Mouse (Mus musculus) layer of hippocampus, postnatal 25 days (tissue): ENCODE measurements around the gene Il18rap. TPM values are rescaled to one million over a fixed set of nuclear protein-coding genes. Genes with fewer than 3 reads are reported as not detected.

ENCODE experiments used
- DNase-seq, 2 experiments: peaks; one replicate each; pipeline ENCODE4 v3.0.0; 2022; ENCODE audit warnings: mixed read lengths in 2 of 2, low spot score in 1 of 2; ENCODE audit errors: extremely low spot score in 1 of 2
- total RNA-seq, 2 experiments: library from RNA; stranded (reverse); gene quantifications; 2 replicates each; pipeline ENCODE4 v1.2.3; 2021

Il18rap gene
- total RNA-seq, result under 1 TPM in 1 of 2 experiments, not detected in 1; 0.05 TPM

DNA sequence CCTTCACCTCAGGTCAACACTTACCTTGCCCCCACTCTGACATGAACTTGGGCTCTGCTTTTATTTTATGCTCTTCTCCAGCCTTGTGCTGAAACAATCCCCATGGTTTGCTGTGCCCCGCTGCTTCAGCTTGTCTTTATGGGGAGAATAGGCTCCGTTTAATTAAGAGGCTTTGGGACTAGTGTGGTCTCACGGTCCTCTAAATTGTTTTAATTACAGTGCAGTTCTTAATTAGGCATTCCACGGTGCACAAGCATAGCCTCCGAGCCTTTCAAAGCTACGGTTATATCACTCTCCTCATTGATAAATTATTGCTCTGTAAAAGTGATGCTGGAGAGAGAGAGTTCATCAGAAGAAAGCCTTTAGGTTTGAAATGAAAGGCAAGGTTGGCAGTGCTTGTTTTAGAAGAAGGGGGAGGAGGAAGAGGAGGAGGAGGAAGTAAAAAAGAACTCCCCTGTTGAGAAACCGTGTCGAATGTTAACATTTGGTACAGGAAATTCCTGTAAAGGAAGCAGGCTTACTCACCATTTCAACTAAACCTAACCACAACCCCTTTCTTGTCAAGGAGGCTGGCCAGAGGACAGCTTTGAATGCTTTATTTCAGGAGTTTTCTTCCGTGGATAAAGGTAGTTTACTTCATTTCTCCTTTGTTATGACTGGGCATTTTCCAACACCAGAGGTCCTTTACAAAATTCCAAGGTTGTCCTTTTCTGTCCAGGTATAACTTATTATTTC lies at the start of gene Il18rap:
TSS of gene Il18rap (plus strand) at position 512 of the 735 bp plus-strand sequence.
- no peak for DNase-seq

DNA sequence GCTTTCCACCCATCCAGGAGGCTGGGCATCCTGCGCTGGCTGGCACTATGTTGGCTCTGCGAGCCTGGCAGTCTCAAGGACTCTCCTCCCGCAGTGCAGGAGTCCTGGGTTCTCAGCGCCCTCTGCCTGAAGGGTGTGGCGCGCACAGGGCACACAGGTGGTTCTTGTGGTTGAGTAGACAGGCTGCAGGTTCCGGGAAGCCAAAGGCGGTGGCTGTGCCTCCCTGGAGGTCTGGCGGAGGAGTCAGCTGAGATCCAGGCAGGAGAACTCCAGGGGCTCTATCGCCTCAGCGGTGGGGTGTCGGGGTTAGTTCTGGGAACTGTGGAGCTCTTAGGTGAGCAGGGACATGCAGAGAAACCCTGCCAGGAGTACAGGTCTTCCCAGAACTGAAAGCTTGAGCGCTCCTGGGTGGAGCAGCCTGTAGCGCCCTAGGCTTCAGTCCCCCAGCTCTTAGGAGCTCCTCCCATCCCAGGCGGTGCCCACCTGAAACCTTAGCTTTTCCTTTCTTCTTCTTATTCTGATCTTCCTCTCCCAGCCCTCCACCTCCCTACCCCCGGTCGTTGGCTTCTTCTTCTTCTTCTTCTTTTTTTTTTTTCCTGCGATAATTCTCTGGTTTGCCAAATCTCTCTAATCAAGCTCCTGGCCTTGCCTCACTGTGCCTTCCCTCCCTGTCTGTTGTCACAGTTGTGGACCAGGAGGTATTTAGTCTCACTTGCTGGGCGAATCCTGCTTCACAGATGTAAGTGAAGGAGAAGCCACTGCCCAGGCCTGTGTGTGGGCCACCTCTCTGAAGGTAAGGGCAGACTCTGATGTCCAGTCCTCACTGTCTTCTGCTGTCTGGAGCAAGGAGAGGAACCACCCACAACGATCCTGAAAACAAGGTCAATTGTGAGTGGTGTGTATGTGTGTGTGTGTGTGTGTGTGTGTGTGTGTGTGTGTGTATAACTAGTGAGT lies 49.4 kb upstream of the Il18rap start, which contains the start of gene Il18r1:
TSS of gene Il18r1 (plus strand) at position 76 of the 954 bp plus-strand sequence.
- DNase-seq, result no peak

DNA sequence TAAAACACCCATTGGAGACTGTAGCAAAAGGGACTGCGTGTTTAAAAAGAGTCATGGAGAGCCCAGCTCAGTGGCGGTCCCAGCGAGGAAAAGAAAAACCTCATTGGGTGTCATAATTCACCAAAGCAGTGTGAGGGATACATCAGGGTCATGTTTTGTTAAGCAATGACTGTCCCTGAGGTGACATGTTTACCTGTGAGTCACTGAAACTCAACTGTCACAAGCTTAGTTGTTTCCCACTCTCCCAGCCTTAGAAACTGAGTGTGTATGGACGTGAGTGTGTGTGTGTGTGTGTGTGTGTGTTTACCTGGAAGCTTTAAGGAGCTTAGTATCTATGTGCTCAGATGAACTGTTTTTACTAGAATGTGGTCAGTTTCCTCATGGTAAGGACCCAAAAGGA lies 47.9 kb upstream of the Il18rap start:
- DNase-seq, result no peak

DNA sequence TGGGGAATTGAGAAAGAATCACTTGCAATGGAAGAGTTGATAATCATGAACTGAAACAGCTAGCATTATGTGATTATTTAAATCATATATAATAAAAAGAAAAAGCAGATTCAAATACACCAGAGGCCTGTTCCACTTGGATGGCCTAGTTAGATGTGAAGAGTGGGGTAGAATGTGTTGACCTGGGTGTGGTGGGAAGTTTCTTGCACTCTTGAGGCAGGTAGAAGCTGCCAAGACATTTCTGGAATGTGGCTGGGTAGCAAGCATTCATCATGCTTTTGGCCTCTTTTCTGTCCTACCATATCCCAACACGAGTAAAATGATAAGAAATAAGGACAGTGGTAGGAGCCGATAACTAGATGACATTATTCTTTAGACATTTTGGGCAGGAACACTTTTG lies 46.4 kb upstream of the Il18rap start:
- no peak for DNase-seq

DNA sequence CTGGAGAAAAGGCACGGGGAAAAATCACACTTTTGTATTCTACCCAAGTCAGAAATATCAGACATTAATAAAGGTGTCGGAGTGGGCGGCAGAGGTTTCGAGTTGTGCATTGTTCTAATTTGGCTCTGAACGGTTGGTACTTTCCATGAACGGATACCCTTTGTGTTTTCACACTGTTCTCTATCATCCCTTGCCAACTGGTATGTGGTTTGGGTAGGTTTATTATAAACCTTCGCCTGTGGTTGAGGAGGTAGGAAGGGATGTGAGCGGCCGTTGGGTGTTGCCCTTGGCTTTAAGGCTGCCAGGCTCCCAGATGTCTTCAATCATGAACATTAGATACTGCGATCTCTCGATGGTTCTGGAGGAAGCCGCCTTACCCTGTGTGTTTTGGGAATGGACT lies 45.3 kb upstream of the Il18rap start:
- DNase-seq, result no peak

DNA sequence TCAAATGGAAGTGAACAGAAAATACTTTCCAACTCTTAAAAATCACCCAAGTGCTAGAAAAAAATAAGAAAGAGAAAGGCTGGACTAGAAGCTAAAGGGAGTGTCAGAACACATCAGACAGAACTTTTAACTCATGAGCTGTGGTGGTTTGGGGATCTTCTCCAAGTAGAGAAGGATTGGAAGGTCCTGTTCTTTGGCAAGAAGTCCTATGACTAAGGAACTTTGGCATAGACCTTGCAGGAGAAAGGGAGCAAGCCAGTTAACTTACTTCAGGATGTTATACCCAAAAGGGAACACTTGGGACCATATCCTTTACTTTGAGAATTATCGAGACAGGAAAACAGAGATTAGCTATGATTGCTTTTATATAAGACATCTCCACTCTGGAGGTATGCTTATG lies 42.8 kb upstream of the Il18rap start:
- DNase-seq, result no peak

DNA sequence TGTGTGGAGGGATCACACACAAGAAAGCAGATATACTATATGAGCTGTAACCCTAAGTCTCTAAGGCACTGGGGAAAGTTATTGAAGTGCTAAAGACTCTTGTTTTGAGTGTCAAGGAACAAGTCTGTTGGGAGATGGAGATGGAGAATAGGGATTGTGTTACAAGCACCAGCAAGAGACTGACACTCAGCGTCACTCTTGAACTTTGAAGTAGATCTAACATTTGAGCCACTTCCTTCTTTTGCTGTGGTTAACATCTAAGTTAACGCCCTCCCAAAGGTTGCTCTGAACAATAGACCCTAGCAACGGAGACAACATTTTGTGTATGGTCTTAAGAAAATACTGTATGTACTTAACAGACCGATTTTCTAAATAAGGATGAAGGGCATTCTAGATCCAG lies 41.5 kb upstream of the Il18rap start:
- DNase-seq, result no peak

DNA sequence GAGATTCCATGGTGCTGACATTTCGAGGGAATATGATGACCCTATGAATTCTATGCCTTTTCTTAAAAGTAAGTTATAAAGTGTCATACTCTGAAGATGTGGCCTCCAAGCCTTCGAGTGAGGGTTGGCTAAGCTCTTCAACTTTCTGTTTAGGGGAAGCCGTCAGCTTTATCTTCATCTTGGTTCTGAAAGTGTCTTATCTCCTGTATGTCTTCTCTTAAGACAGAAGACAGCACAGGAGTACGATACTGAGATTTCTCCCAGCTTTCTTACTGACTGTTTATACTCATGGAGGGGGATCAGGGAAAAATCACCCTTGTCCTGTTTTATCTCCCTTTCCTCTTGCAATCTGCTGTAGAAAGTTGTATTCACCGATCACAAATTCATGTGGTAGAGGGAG lies 40.8 kb upstream of the Il18rap start:
- DNase-seq, result no peak

DNA sequence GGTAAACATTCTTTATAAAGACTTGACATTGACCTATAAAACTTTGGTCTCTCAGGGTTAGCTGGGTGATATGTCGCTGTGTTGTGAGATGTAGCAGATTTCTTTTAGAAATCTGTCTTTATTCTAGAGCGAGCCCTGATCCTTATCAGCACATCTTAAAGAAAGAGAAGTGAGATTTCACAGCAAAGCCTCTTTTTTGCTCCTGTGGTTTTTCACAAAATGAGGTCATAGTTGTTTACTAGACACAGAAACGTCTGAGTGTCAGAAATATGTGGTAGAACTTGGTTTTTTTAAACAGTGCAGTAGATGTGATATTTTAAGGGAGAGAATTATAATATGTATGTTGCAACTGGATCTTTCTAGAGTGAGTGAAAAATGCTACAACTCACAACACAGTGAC lies 39.5 kb upstream of the Il18rap start:
- DNase-seq, result no peak

DNA sequence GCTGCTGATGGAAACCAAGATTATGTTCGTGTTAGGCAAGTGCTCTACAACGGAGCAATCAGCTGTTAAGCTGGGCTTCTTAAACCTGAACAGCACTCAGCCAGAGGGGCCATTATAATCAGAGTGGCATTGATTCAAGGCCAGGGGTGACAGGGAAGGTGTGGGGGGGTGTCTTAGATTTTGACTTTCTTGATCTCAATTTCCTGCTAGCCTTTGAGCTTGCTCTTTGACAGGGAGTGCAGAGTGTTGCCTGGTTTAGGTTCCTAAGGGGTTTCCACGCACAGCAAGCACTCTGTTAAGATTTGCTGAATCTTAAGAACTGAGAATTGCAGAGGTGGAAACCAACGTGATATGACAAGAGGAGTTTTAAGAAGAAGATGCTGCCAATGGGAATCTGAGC lies 38.4 kb upstream of the Il18rap start:
- no peak for DNase-seq

DNA sequence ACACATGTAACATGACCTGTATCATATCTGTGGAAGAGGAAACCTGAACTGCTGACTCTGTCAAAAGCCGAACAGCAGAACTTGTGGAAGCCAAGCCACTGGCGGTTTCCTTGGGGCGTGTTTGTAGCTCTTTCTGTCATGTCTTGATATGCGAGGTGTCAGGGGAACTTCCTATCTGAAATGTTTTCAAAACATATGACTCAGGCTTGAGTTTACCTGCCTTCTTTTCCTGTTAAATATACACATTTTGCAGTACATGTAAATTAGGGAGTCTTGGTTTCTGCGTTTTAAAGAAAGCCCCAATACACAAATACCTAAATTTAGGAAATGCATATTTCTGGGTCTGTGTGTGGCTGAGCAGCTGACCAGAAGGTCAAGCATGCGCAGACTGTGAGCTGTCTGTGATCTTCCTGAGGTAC lies 35.6 kb upstream of the Il18rap start:
- DNase-seq, result no peak

DNA sequence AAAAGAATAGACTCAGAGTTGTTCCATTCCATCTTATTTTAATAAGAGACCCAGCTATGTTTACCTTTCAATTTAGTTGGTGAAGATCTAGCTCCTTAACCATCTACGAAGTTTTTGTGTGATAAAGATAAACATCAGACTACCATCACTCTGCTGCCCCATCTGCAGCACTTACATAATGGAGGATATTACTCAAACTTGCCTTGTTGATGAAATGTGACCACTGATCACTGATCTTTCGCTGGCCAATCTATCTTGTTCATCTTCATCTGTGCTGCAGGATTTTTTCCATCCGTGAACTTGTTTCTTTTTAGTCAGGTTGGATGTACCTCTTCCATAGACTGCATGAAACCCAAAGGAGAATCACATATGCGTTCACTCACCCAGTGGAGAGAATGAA lies 20.6 kb upstream of the Il18rap start:
- no peak for DNase-seq

DNA sequence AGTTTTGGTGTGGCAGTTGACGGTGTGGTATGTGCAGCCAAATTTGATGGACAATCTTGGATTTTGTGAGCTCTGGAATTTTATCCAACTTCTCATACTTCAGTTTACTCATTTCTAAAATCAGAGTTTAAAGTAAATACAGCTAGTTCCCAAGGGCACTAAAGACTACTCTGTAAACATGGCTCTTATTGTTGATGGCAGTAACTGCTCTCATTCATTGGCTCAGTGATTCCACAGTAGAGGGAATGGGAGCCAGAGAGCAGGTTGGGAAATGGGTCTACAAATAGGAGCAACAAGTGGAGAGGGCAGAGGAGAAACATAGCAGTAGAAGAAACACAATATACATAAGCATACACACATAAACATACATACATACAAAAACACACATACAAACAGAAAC lies 15.5 kb upstream of the Il18rap start:
- no peak for DNase-seq

DNA sequence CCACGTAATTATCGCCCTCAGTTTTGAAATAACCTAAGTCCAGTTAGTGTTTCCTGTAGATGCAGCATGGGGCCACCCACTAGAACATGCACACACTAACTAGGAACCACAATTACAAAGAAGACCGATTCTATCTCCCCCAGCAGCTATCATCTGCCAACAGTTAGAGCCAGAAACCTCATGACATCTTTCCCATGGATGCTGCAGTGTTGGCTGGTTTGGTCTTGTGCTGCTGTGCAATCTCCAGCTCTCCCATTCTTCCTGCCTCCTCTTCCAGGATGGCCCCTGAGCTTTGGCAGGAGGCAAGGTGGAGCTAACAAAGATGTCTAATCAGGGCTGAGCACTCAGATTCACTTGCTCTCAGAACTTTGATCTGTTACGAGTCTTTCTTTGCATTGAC lies 14.0 kb upstream of the Il18rap start:
- DNase-seq, result no peak

DNA sequence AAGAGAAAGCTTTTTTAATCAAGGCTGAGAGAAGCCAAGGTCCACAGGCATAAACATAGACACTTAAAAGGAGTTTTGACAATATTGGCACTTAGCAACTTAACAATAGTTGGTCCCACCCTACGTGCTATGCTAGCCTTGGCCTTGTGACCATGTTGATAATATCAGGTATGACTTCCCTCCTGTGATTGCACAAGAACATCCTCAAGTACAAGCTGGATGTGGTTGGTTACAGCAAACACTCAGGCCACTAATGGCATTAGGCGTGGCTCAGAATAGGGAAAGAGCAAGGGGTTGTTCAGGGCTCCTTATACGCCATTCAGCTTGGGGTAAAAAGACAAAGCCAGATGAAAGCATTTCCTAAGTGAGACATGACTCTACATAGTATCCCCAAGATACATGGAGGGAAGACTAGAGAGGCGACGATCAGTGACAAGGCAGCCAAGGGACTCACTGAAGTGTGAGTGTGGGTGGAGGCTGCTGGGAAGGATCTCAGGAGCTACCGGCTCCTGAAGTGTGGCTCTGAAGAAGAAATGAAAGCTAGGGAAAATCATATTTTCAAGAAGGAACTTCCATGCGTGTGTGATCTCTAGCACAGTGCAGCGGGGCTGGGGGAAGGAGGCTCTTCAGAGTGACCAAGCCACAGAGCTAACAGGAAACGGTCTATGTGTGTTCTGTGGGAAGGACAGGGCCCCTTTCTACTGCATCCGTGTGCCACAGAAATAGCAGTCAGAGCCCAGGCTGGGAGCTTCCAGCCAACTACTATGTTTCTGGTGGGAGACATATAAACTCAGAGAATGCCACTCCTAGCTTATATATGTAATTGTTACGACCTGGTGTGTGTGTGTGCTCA lies 13.4 kb upstream of the Il18rap start:
- no peak for DNase-seq

DNA sequence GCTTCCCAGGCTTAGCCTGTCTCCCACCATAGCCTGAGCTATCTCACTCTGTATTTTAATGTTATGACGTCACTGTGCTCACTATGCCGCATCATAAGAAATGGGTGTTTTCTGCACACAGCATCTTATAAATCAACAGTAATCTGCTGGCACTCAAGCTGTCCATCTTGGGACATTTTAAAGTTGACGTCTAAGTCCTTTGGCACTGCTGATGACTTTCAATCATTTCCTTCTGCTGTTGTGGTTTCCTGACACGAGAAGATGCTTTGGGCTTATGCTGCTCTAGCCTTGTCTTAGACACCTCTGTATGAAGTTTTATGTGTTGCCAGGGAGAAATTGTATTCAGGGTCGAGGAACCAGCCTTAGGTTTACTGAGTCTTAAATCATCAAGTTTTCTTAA lies 10.6 kb upstream of the Il18rap start:
- DNase-seq, result no peak

DNA sequence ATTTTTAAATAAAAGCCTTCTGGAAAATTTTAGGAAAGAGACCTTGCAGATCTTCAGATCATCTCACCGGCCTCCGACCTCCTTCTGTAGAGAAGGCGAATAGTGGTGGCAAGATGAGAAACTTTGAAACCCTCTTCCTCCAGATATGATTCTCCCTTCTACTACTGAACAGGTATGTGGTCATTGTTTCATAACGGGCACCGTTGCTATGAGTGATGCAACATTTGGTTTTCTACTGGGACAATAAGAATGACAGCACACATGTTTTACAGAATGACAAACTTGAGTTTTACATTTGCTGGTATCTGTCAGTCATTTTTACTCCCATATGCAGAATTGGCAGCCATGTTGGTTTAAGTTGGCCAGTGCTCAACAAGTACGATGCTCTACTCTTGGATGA lies 1.2 kb downstream of the Il18rap start:
- DNase-seq, result no peak

DNA sequence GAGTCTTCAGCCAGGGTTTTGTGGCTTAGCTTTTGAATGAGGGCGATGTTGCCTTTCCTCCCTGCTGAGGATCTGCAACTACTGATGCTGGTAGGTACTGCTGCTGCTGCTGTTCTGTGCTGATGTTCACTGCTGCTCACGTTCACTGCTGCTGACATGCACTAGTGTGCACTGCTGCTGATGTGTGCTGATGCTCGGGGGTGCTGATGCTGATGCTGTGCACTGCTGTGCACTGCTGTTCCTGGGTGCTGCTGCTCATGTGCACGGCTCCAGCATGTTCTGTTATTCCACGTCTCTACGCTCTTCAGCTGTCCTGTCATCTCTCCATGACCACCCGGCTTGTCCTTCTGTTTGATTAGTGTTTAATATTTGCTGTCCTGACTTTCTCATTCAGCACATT lies 7.8 kb downstream of the Il18rap start:
- no peak for DNase-seq

DNA sequence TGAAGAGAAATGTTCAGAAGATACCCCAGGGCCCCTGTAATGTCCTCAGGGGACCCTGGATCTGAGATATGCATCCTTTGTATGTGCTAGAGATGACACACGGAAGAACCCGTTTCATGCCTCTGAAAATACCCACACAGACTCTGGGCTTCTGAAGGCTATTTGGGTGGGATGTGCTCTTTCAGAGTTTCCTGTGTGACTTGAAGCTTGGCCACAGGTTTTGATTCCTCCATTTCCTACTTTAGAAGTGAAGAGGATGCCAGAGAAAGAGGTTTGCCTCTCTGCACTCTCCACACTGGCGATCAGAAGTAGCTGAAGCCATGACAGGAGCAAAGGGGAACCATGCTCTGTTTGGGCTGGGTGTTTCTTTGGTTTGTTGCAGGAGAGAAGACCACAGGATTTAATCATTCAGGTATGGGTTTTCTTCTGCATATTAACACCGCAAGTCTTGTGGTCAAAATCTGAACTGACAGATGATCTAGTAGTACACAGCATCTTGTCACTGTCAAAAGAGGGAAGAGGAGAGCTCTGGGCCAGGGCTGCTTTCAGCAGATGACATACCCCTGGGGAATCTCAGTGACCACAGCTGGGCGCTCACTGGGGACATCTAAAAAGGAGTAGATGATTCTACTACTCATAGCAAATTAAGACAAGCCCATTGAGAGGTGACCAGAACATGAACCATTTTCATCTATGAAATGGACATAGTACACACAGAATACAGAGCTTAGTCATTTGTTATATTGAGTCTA lies 9.0 kb downstream of the Il18rap start:
- no peak for DNase-seq

DNA sequence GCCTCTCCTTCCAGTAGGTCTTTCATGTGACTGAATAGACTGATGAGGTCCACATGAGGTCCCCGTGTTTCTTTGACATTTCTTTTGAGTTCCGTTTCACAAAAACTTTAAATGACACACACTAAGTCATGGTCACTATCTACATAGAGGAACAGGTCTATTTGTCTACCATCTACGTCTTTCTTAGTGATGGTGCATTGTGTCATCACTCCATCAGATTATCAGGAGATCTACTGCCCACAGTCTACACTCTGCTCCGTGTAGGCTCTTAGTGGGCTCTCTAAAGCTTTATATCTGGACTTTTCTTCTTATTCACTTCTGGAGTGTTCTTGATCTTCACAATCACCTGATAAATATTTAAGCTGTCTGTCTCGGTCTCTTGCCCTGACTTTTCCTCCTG lies 14.1 kb downstream of the Il18rap start:
- no peak for DNase-seq
